Mouse (Mus musculus) heart, embryonic 15.5 days (tissue): Measurements from ENCODE around the gene Tent5c. TPM values are rescaled to one million over a fixed set of nuclear protein-coding genes. Genes with fewer than 3 reads are reported as not detected.

Experiments
- ATAC-seq: fragments of 200-750 bp; cut with Nextera tagmentation; replicated peaks from 2 replicates; pipeline ENCODE4 v1.8.0; 2017; ENCODE audit warnings: low read depth, moderate TSS enrichment; ENCODE audit not compliant: insufficient number of reproducible peaks, insufficient read depth, low FRiP score
- H3K27ac ChIP-seq: fragments of 300-500 bp; sonication (generic); 2 replicates; pipeline ENCODE4 v1.5.1; 2015; ENCODE audit warnings: mild to moderate bottlenecking, inconsistent platforms
- H3K27me3 ChIP-seq: fragments of 300-500 bp; sonication (generic); 2 replicates; pipeline ENCODE4 v1.6.1; 2015; ENCODE audit warnings: inconsistent platforms
- H3K36me3 ChIP-seq: fragments of 300-500 bp; sonication (generic); 2 replicates; pipeline ENCODE4 v1.6.1; 2015; ENCODE audit warnings: mild to moderate bottlenecking, inconsistent platforms
- H3K4me1 ChIP-seq: fragments of 300-500 bp; sonication (generic); replicated peaks from 2 replicates; pipeline ENCODE4 v1.6.1; 2015; ENCODE audit warnings: inconsistent platforms
- H3K4me2 ChIP-seq: fragments of 300-500 bp; sonication (generic); 2 replicates; pipeline ENCODE4 v1.6.1; 2015; ENCODE audit warnings: inconsistent platforms, mild to moderate bottlenecking, moderate library complexity
- H3K4me3 ChIP-seq: fragments of 300-500 bp; sonication (generic); 2 replicates; pipeline ENCODE4 v1.5.1; 2015; ENCODE audit warnings: mild to moderate bottlenecking, inconsistent platforms
- H3K9ac ChIP-seq: fragments of 300-500 bp; sonication (generic); 2 replicates; pipeline ENCODE4 v1.6.1; 2015; ENCODE audit warnings: mild to moderate bottlenecking, inconsistent platforms
- H3K9me3 ChIP-seq: fragments of 300-500 bp; sonication (generic); replicated peaks from 2 replicates; pipeline ENCODE4 v1.6.1; 2016; ENCODE audit warnings: inconsistent platforms
- WGBS: fragments of 180-500 bp; shearing (Covaris S2); methylation state at CpG from one replicate; pipeline ENCODE4 v1.1.7; 2015; ENCODE audit warnings: mixed read lengths; 5-methylcytosine and 5-hydroxymethylcytosine counted together
- polyA plus RNA-seq: library from polyadenylated mRNA; unstranded; fragments of >200 nt; fragmentation: Nextera tagmentation; extraction: Ambion mirVana; gene quantifications from 2 replicates; pipeline ENCODE4 v1.2.1, GENCODE M21; 2015

The Tent5c gene
- polyA plus RNA-seq, 1 experiment from 2014 or later, result 28.5 TPM

- H3K4me2 ChIP-seq, result peak overlapping the region; percentile 42; the same call in 1 of the 2 replicates
- 44% methylated on average over 2 of the region's 2 CpGs for WGBS
- H3K27ac ChIP-seq, result peak overlapping the region; percentile 24; the same call in 1 of the 2 replicates
- H3K9ac ChIP-seq, result no peak overlapping the region
- no peak for ATAC-seq
- no peaks in the 10 kb centered on the region for H3K9me3 ChIP-seq
- H3K4me1 ChIP-seq, result peaks cover 14% of the 10 kb centered on the region
- no peaks in the 10 kb centered on the region for H3K27me3 ChIP-seq
- H3K36me3 ChIP-seq, result no peaks in the 10 kb centered on the region
- no peak overlapping the region for H3K4me3 ChIP-seq
These were observed 25.2 kb downstream of the Tent5c start for GRCm38 (mm10) chr3:100463959-100464265.

- Histone ChIP-seq H3K36me3 (no peaks in the 10 kb centered on the region), H3K27ac (peak overlapping the region; percentile 24; the same call in 1 of the 2 replicates), H3K4me1 (peaks cover 14% of the 10 kb centered on the region), H3K9ac (no peak overlapping the region), H3K9me3 (no peaks in the 10 kb centered on the region), H3K27me3 (no peaks in the 10 kb centered on the region), H3K4me3 (peak overlapping the region; percentile 2; the same call in 1 of the 2 replicates), H3K4me2 (peak overlapping the region; percentile 42)
- ATAC-seq, result no peak
- WGBS, result 21% methylated on average over 12 of the region's 12 CpGs
These were observed 25.8 kb downstream of the Tent5c start for GRCm38 (mm10) chr3:100463160-100463958.

- Histone ChIP-seq H3K4me3 (no peak overlapping the region), H3K9me3 (no peaks in the 10 kb centered on the region), H3K27ac (no peak overlapping the region), H3K27me3 (no peaks in the 10 kb centered on the region), H3K9ac (no peak overlapping the region), H3K4me1 (peaks cover 14% of the 10 kb centered on the region), H3K4me2 (no peak overlapping the region), H3K36me3 (no peaks in the 10 kb centered on the region)
- ATAC-seq, result no peak
- WGBS, result 76% methylated on average over 8 of the region's 8 CpGs
These were observed 26.7 kb downstream of the Tent5c start for GRCm38 (mm10) chr3:100462235-100463083.

- Histone ChIP-seq H3K4me2 (no peak overlapping the region), H3K4me1 (peaks cover 14% of the 10 kb centered on the region), H3K4me3 (no peak overlapping the region), H3K27me3 (no peaks in the 10 kb centered on the region), H3K27ac (no peak overlapping the region), H3K9ac (no peak overlapping the region), H3K9me3 (no peaks in the 10 kb centered on the region), H3K36me3 (no peaks in the 10 kb centered on the region)
- whole genome bisulfite sequencing, result 81% methylated on average over 2 of the region's 2 CpGs
- ATAC-seq, result no peak
These were observed 28.6 kb downstream of the Tent5c start for GRCm38 (mm10) chr3:100460510-100460909.

- ATAC-seq, result no peak
- Histone ChIP-seq H3K36me3 (no peaks in the 10 kb centered on the region), H3K9me3 (no peaks in the 10 kb centered on the region), H3K4me3 (no peak overlapping the region), H3K27me3 (0 out of 2 replicates have a peak, but pooled peaks cover 5% of the 10 kb centered on the region), H3K9ac (no peak overlapping the region), H3K4me1 (peaks cover 11% of the 10 kb centered on the region), H3K4me2 (no peak overlapping the region), H3K27ac (no peak overlapping the region)
- WGBS, result 85% methylated on average over 7 of the region's 7 CpGs
These were observed 45.2 kb downstream of the Tent5c start for GRCm38 (mm10) chr3:100443798-100444500.

GRCm38 (mm10) chr3:100442499-100442898 is 46.6 kb downstream of the Tent5c start:
- no peak overlapping the region for H3K27ac ChIP-seq
- peaks cover 12% of the 10 kb centered on the region for H3K4me1 ChIP-seq
- no peak for ATAC-seq
- H3K9me3 ChIP-seq, result no peaks in the 10 kb centered on the region
- no peaks in the 10 kb centered on the region for H3K36me3 ChIP-seq
- WGBS, result 79% methylated on average over 6 of the region's 6 CpGs
- H3K27me3 ChIP-seq, result 0 out of 2 replicates have a peak, but pooled peaks cover 5% of the 10 kb centered on the region
- no peak overlapping the region for H3K4me2 ChIP-seq
- H3K9ac ChIP-seq, result no peak overlapping the region
- H3K4me3 ChIP-seq, result no peak overlapping the region

- no peak overlapping the region for H3K4me3 ChIP-seq
- no peaks in the 10 kb centered on the region for H3K9me3 ChIP-seq
- peaks cover 12% of the 10 kb centered on the region for H3K4me1 ChIP-seq
- ATAC-seq, result no peak
- no peak overlapping the region for H3K4me2 ChIP-seq
- H3K9ac ChIP-seq, result no peak overlapping the region
- 57% methylated on average over 4 of the region's 4 CpGs for WGBS
- no peak overlapping the region for H3K27ac ChIP-seq
- 0 out of 2 replicates have a peak, but pooled peaks cover 5% of the 10 kb centered on the region for H3K27me3 ChIP-seq
- H3K36me3 ChIP-seq, result no peaks in the 10 kb centered on the region
These were observed 48.4 kb downstream of the Tent5c start for GRCm38 (mm10) chr3:100440754-100441153.

GRCm38 (mm10) chr3:100440009-100440408 is 49.1 kb downstream of the Tent5c start:
- no peak overlapping the region for H3K4me2 ChIP-seq
- no peaks in the 10 kb centered on the region for H3K36me3 ChIP-seq
- no peaks in the 10 kb centered on the region for H3K9me3 ChIP-seq
- 26% methylated on average over 6 of the region's 6 CpGs for WGBS
- H3K4me1 ChIP-seq, result peaks cover 12% of the 10 kb centered on the region
- H3K27me3 ChIP-seq, result 0 out of 2 replicates have a peak, but pooled peaks cover 5% of the 10 kb centered on the region
- no peak overlapping the region for H3K4me3 ChIP-seq
- H3K9ac ChIP-seq, result no peak overlapping the region
- ATAC-seq, result 0 out of 2 replicates have a peak, but pooled peaks have one; percentile 51
- H3K27ac ChIP-seq, result no peak overlapping the region

- H3K4me1 ChIP-seq, result peaks cover 12% of the 10 kb centered on the region
- no peak for ATAC-seq
- no peak overlapping the region for H3K27ac ChIP-seq
- H3K36me3 ChIP-seq, result no peaks in the 10 kb centered on the region
- 0 out of 2 replicates have a peak, but pooled peaks cover 5% of the 10 kb centered on the region for H3K27me3 ChIP-seq
- H3K9ac ChIP-seq, result no peak overlapping the region
- no peaks in the 10 kb centered on the region for H3K9me3 ChIP-seq
- H3K4me2 ChIP-seq, result no peak overlapping the region
- 60% methylated on average over 3 of the region's 3 CpGs for WGBS
- H3K4me3 ChIP-seq, result no peak overlapping the region
These were observed 50.0 kb downstream of the Tent5c start for GRCm38 (mm10) chr3:100439088-100439487.

- Histone ChIP-seq H3K36me3 (no peaks in the 10 kb centered on the region), H3K4me2 (no peak overlapping the region), H3K4me3 (no peak overlapping the region), H3K4me1 (peaks cover 12% of the 10 kb centered on the region), H3K27ac (no peak overlapping the region), H3K9ac (no peak overlapping the region), H3K9me3 (no peaks in the 10 kb centered on the region), H3K27me3 (0 out of 2 replicates have a peak, but pooled peaks cover 5% of the 10 kb centered on the region)
- ATAC-seq, result no peak
- 41% methylated on average over 4 of the region's 4 CpGs for WGBS
These were observed 50.6 kb downstream of the Tent5c start for GRCm38 (mm10) chr3:100438461-100439002.
